Mouse (Mus musculus) C2C12 (cell line): Measurements from ENCODE around the gene Fcgr2b. TPM values are rescaled to one million over a fixed set of nuclear protein-coding genes. Genes with fewer than 3 reads are reported as not detected.

Experiments
- H3K27me3 ChIP-seq: one replicate; pipeline ENCODE4 v1.6.1; 2011; ENCODE audit not compliant: control insufficient read depth, insufficient read depth, insufficient read length
- H3K36me3 ChIP-seq: one replicate; pipeline ENCODE4 v1.6.1; 2011; ENCODE audit not compliant: control insufficient read depth, insufficient read depth
- H3K4me3 ChIP-seq: one replicate; pipeline ENCODE4 v1.5.1; 2011; ENCODE audit warnings: mild to moderate bottlenecking, control low read depth; ENCODE audit not compliant: poor library complexity, insufficient read depth, severe bottlenecking
- H3K79me2 ChIP-seq: one replicate; pipeline ENCODE4 v1.6.1; 2011; ENCODE audit not compliant: control insufficient read depth, insufficient read depth
- H3K79me3 ChIP-seq: one replicate; pipeline ENCODE4 v1.6.1; 2011; ENCODE audit warnings: low read depth, control low read depth
- H3ac ChIP-seq: one replicate; pipeline ENCODE3; 2011; ENCODE audit warnings: low read depth; ENCODE audit not compliant: control insufficient read depth, insufficient read length
- CEBPB ChIP-seq: IDR thresholded peaks from one replicate; pipeline ENCODE4 v1.6.1; 2011; ENCODE audit warnings: low read depth, mild to moderate bottlenecking, control low read depth, moderate library complexity
- CTCF ChIP-seq: IDR thresholded peaks from one replicate; pipeline ENCODE4 v1.5.1; 2011; ENCODE audit not compliant: control insufficient read depth, insufficient read depth, insufficient read length
- FOSL1 ChIP-seq: IDR thresholded peaks from one replicate; pipeline ENCODE4 v1.8.0; 2011; ENCODE audit warnings: mild to moderate bottlenecking, low read length; ENCODE audit not compliant: poor library complexity, insufficient read depth, severe bottlenecking
- MAX ChIP-seq: IDR thresholded peaks from one replicate; pipeline ENCODE4 v1.6.1; 2011; ENCODE audit warnings: mild to moderate bottlenecking, control low read depth
- MYOD1 ChIP-seq: IDR thresholded peaks from one replicate; pipeline ENCODE4 v1.6.1; 2011; ENCODE audit warnings: low read depth; ENCODE audit not compliant: control insufficient read depth, insufficient read length
- MYOG ChIP-seq: IDR thresholded peaks from one replicate; pipeline ENCODE4 v1.6.1; 2011; ENCODE audit not compliant: control insufficient read depth, insufficient read length; ENCODE audit errors: extremely low read depth
- USF1 ChIP-seq: IDR thresholded peaks from one replicate; pipeline ENCODE4 v1.6.1; 2011; ENCODE audit warnings: low read depth, mild to moderate bottlenecking, control low read depth, moderate library complexity
- polyA plus RNA-seq: library from polyadenylated mRNA; unstranded; fragments of >200 nt; fragmentation: generic; extraction: Trizol; gene quantifications from one replicate; pipeline ENCODE4 v1.2.1, GENCODE M21; 2012; ENCODE audit warnings: missing spikeins

Gene Fcgr2b
- polyA plus RNA-seq, 1 experiment, result 0.06 TPM

- Histone ChIP-seq H3ac (no peak within 1 kb of the TSS), H3K79me3 (no peaks in the 10 kb centered on the region)
Measured at GRCm38 (mm10) chr1:170927378-170927777, 49.0 kb downstream of the Fcgr2b start, which contains the start of gene Fcrla. Gene Fcrla, minus strand, starts transcription at chr1:170927583.

GRCm38 (mm10) chr1:170926941-170927340 is 49.4 kb downstream of the Fcgr2b start:
- Histone ChIP-seq H3K27me3 (no peaks in the 10 kb centered on the region), H3ac (no peak overlapping the region), H3K4me3 (no peak overlapping the region), H3K79me2 (no peaks in the 10 kb centered on the region), H3K36me3 (no peaks in the 10 kb centered on the region), H3K79me3 (no peaks in the 10 kb centered on the region)
- no peak for TF ChIP-seq USF1
- TF ChIP-seq MYOG, result no peak
- TF ChIP-seq CTCF, result no peak
- no peak for TF ChIP-seq MAX
- TF ChIP-seq CEBPB, result no peak
- no peak for TF ChIP-seq MYOD1
- TF ChIP-seq FOSL1, result no peak

More at GRCm38 (mm10) chr1:170927378-170927777, 49.0 kb downstream of the Fcgr2b start, which contains the start of gene Fcrla:
- Histone ChIP-seq H3K27me3 (no peaks in the 10 kb centered on the region), H3K79me2 (no peaks in the 10 kb centered on the region), H3K36me3 (no peaks in the 10 kb centered on the region), H3K4me3 (no peak within 1 kb of the TSS)
- TF ChIP-seq MYOG (no peak), CTCF (no peak), MYOD1 (no peak), USF1 (no peak), MAX (no peak), CEBPB (no peak), FOSL1 (no peak)

GRCm38 (mm10) chr1:170924485-170924884 is 51.9 kb downstream of the Fcgr2b start:
- H3K79me3 ChIP-seq, result no peaks in the 10 kb centered on the region
- no peak for TF ChIP-seq MAX
- no peak for TF ChIP-seq CEBPB
- TF ChIP-seq USF1, result no peak
- TF ChIP-seq MYOG, result no peak
- TF ChIP-seq FOSL1, result no peak
- TF ChIP-seq MYOD1, result no peak
- TF ChIP-seq CTCF, result no peak
- no peaks in the 10 kb centered on the region for H3K79me2 ChIP-seq
- no peak overlapping the region for H3K4me3 ChIP-seq
- H3ac ChIP-seq, result no peak overlapping the region
- H3K36me3 ChIP-seq, result no peaks in the 10 kb centered on the region
- no peaks in the 10 kb centered on the region for H3K27me3 ChIP-seq

GRCm38 (mm10) chr1:170919308-170919707 is 57.0 kb downstream of the Fcgr2b start:
- H3K79me3 ChIP-seq, result no peaks in the 10 kb centered on the region
- no peaks in the 10 kb centered on the region for H3K27me3 ChIP-seq
- H3K79me2 ChIP-seq, result no peaks in the 10 kb centered on the region
- TF ChIP-seq CEBPB, result no peak
- no peak for TF ChIP-seq MAX
- TF ChIP-seq USF1, result no peak
- no peak for TF ChIP-seq CTCF
- TF ChIP-seq FOSL1, result no peak
- TF ChIP-seq MYOG, result no peak
- no peak for TF ChIP-seq MYOD1
- H3K4me3 ChIP-seq, result no peak overlapping the region
- H3ac ChIP-seq, result no peak overlapping the region
- no peaks in the 10 kb centered on the region for H3K36me3 ChIP-seq

GRCm38 (mm10) chr1:170915657-170916056 is 60.7 kb downstream of the Fcgr2b start:
- Histone ChIP-seq H3ac (no peak overlapping the region), H3K79me2 (no peaks in the 10 kb centered on the region), H3K79me3 (no peaks in the 10 kb centered on the region), H3K27me3 (no peaks in the 10 kb centered on the region), H3K36me3 (no peaks in the 10 kb centered on the region), H3K4me3 (no peak overlapping the region)
- no peak for TF ChIP-seq CTCF
- TF ChIP-seq MAX, result no peak
- no peak for TF ChIP-seq USF1
- TF ChIP-seq MYOD1, result no peak
- no peak for TF ChIP-seq MYOG
- TF ChIP-seq CEBPB, result no peak
- TF ChIP-seq FOSL1, result no peak

- Histone ChIP-seq H3K79me2 (no peaks in the 10 kb centered on the region), H3K4me3 (no peak within 1 kb of the TSS), H3K27me3 (peaks cover under 1% of the 10 kb centered on the region), H3K79me3 (no peaks in the 10 kb centered on the region), H3ac (no peak within 1 kb of the TSS), H3K36me3 (no peaks in the 10 kb centered on the region)
- no peak for TF ChIP-seq FOSL1
- no peak for TF ChIP-seq MYOD1
- no peak for TF ChIP-seq USF1
- TF ChIP-seq CTCF, result no peak
- no peak for TF ChIP-seq MYOG
- no peak for TF ChIP-seq CEBPB
- TF ChIP-seq MAX, result no peak
Measured at GRCm38 (mm10) chr1:170912891-170913615, 63.3 kb downstream of the Fcgr2b start, which contains the start of gene Fcrlb. Gene Fcrlb, minus strand, starts transcription at chr1:170912941.
